In genomic region chr4:104914711-104915247, GRCm38 (mm10) we compare ENCODE assay signal across 22 mouse cellular contexts. TPM values are rescaled to one million over a fixed set of nuclear protein-coding genes. Genes with fewer than 3 reads are reported as not detected.
DNase-seq lines count a peak whose midpoint lies in the region.
"Had no signal": no experiment of that assay in that cellular context is flagged by ENCODE, and none has a peak within 500 bp of the region (broad histone marks: within the 10 kb centered on the region; RNA-seq: fewer than 3 reads in every experiment).

No protein-coding gene starts in this region.

- peak; percentile 14 for DNase-seq in kidney, postnatal 10 days
- no peak for DNase-seq in kidney, adult 9 months
- DNase-seq in urinary bladder, adult 18-20 months (ENCODE audit: low spot score in 2 of 2), result peak; percentile 9 to 26
- DNase-seq in urinary bladder, postnatal 10 days (ENCODE audit: low spot score), result no peak
- peak; percentile 4 for DNase-seq in adrenal gland, adult 8-10 months
- no peak for DNase-seq in thymus, postnatal 4 days
- DNase-seq in thymus, postnatal 36 days, result no peak
- DNase-seq: B cell, adult 2 months; cerebellum, adult 9-11 months; gastrocnemius, postnatal 10 days; kidney, adult 2 months; kidney, postnatal 14 days; lung, postnatal 4 days; midbrain, embryonic 14.5 days had no signal

RNA-seq across cellular contexts. Expression of gene Fyb2, which starts 1.5 kb away (rescaled TPM):
- under 1 TPM; 0.24 to 0.64 (median 0.45) TPM for total RNA-seq in adrenal gland, adult 8-10 months (2022)
- total RNA-seq: granulocyte monocyte progenitor cell, adult 5-6 weeks; hematopoietic stem cell, adult 5-6 weeks; megakaryocyte-erythroid progenitor cell, adult 5-6 weeks had no signal

RNA-seq across cellular contexts. Expression of gene C8a, which starts 38.6 kb away (rescaled TPM):
- under 1 TPM in 3 of 4 experiments, not detected in 1; 0.17 to 0.35 (median 0.19) TPM for total RNA-seq in adrenal gland, adult 8-10 months (2022)
- total RNA-seq: G1E; gastrocnemius, postnatal 10 days; granulocyte monocyte progenitor cell, adult 5-6 weeks; hematopoietic stem cell, adult 5-6 weeks; layer of hippocampus, adult 18-20 months; layer of hippocampus, postnatal 25 days; megakaryocyte-erythroid progenitor cell, adult 5-6 weeks had no signal

RNA-seq across cellular contexts. Expression of gene Gm17662, which starts 57.6 kb away (rescaled TPM):
- not detected for total RNA-seq in adrenal gland, adult 8-10 months (2022)
- total RNA-seq: CH12.LX; G1E; gastrocnemius, postnatal 10 days; granulocyte monocyte progenitor cell, adult 5-6 weeks; hematopoietic stem cell, adult 5-6 weeks; layer of hippocampus, adult 18-20 months; layer of hippocampus, postnatal 25 days; left cerebral cortex, postnatal 10 days; megakaryocyte-erythroid progenitor cell, adult 5-6 weeks had no signal

Comparison
In these comparisons a context has a peak if more than half of its experiments do, and no peak if none do; other contexts are left out.
1. DNase-seq: peak in kidney, postnatal 10 days (single experiment), urinary bladder, adult 18-20 months (2 of 2) and adrenal gland, adult 8-10 months (single experiment); none in kidney, adult 9 months (single experiment), urinary bladder, postnatal 10 days (single experiment), thymus, postnatal 4 days (single experiment) and thymus, postnatal 36 days (0 of 2).